Mouse (Mus musculus) MN1 (cell line): ENCODE measurements at regions not wholly inside any gene's neighbourhood (a gene's known extent, or its start where the extent isn't known, plus 50 kb on each side); places are given as distances from the start of the nearest gene placed in this dataset.

ENCODE experiments used
- DNase-seq: peaks from one replicate; pipeline ENCODE4 v3.0.0-alpha.2; 2016; ENCODE audit warnings: low spot score

DNA sequence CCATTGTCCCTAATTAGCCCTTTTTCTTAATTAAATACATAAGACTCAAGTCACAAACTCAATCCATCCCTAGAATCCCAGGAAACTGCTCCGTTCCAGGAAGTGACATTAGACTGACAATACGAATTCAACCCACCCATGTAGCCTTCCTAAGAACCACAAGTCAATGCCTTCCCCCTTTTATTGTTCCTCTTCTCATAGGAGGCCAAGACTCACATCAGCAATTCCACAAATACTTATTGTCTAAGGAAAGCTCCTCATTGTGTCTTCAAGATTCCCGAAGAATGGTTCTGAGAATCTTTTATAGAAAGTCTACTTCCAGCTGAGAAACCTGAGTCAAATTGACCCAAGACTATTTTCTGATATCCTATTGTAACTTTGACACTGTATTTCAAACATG lies 147.3 kb downstream of the Dmac1 start:
- DNase-seq: no peak

DNA sequence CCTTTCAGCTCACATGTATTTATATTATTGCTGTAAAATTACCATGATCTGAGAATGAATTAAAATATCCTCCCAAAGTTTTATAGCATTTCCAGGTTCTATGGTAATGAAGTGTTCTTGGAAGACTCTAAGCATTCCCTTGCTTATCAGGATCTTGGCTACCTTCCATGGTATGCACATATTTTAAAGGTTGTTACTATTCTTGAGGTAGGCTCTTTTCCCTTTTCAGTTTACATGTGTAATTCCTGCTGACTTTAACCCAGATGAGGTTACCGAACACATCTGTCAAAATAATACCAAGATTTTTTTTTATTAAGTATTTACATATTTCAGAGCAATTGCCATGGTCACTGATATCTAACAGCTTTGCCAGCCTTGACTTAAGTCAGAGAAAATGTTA lies 162.2 kb downstream of the Dmac1 start:
- no peak for DNase-seq

DNA sequence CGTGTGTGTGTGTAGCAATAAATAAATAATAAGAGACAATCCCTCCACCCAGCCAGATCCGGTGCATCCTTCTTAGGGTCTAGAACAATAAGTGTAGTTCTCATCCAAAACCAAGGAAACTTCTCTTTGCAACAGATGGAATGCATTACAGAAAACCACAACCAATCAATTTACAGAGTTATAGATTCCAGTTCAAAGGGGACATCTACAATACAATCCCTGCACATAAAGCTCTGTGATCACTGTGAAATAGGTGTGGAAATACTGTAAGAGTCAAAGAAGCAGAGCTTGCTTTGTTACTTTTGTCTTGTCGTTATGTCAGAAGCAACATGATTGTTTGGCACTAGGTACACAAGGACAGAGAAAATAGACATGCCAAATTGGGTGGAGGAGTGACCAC lies 162.8 kb downstream of the Dmac1 start:
- DNase-seq: no peak

DNA sequence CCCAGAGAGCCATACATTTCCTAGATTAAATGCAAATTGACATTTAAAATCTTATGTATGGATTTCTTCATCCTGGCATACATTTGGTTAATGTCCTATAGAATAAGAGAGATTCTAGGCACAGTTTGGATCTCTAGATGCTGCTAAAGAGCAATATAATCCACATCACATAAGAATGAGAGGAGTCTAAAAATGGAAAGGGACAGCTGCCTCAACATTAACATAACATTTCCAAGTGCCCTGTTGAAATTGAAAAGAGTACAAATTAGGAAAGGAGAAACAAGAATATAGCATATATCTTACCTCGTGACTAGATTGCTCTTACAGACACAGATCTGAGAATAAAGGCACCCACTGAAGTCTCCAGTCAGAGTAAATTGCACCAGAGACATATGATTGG lies 212.3 kb downstream of the Dmac1 start:
- DNase-seq: no peak

DNA sequence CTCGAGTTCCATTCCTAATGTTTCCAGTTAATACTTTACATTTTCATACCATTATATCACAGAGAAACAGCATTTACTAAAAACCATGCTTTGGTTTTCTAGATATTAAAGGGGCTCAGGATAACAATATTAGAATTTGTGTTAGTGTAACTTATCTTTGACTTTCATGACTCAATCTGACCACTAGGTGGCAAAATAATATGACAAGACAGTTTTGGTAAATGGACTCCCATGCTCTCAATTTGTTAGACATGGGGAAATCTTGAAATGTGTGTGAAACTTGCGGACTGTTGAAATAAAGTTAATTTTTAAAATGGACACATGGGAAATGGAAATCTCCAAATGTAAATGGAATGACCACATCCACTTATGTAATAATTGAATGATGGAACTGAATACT lies 214.8 kb downstream of the Dmac1 start:
- peak; percentile 6 for DNase-seq

DNA sequence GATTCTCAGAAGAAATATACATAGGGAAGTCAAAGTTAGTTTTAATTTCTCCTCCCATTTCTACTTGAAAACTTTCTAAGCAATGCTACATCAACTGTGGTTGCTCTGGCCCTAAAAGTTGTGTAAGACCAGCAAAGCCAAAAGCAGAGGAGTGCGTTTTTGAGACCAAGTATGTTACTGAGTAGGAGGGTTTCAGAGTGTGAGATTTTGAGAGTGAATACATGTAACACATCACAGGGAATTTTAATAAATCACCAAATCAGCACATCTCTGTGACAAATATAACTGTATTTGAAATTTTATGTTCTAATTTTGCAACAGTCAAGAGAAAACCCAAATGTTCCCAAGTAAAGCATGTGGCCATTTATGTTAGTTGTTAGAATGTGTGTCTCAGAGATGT lies 234.6 kb downstream of the Dmac1 start:
- no peak for DNase-seq

DNA sequence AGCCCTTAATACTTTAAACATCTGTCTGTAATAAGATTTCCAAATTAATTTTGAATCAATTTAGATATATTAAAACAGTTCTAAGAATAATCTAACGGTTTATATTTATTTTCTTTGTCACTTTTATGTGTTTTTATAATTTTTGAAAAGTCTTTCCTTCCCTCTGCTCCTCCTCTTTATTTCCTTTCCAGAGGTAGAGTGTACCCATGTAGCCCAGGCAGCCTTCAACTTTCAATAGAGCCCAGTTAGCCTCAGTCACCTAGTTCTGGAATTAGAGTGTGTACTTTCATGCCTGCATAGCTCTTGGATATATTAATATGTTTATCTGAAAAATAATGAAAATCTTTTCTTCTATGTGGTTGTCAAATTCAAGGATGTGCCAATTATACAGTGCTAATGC lies 235.5 kb downstream of the Dmac1 start:
- no peak for DNase-seq

DNA sequence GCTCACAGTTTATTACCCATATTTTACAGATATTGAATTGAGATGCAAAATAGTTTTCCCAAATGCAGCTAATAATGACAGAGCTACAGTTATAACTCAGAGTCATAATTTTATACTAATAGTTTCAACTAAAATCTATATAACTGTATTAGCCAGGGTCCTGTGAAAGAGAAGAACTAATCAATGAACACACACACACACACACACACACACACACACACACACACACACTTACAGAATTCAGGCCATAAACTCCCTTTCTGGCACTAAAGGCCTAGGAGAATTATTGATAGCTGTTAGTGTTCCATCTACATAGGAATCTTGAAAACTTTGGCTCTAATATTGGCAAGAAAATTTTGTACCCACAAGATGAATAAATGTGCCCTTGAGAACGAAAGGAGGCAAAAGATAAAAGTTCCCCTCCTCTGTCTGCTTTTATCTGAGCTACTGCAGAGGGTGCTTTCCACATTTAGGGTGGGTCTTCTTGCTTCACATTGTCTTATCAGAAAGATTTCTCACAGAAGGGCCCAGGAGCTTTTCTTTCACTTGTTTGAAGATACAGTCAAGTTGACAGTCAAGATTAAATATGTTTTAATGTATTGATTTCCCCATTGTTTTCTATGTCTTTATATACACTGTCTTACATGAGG lies 236.1 kb downstream of the Dmac1 start:
- DNase-seq: no peak
